ENCODE assay signal across 11 mouse cellular contexts in genomic region chr15:62136932-62137594, GRCm38 (mm10).
DNase-seq lines count a peak whose midpoint lies in the region; ATAC-seq and TF ChIP-seq lines count a peak whose summit lies in the region.
"Had no signal": no experiment of that assay in that cellular context is flagged by ENCODE, and none has a peak within 500 bp of the region (broad histone marks: within the 10 kb centered on the region; RNA-seq: fewer than 3 reads in every experiment).

No protein-coding gene starts in this region.

- H3K4me2 ChIP-seq in hindbrain, embryonic 14.5 days (replicated peaks), result no peak overlapping the region
- H3K4me2 ChIP-seq in forebrain, embryonic 16.5 days (ENCODE audit: low read length), result no peak overlapping the region
- H3K4me2 ChIP-seq in liver, embryonic 13.5 days, result no peak overlapping the region

- TF ChIP-seq EP300 in ES-Bruce4 (IDR thresholded peaks at IDR 0.05; ENCODE audit: insufficient read depth, low read depth, low read length), result peak; percentile 6; the same call in 1 of the 2 replicates

- DNase-seq in hindbrain, embryonic 14.5 days (ENCODE audit: low spot score), result no peak
- DNase-seq in hindbrain, embryonic 10.5 days (ENCODE audit: low spot score), result no peak
- no peak for DNase-seq in liver, embryonic 13.5 days
- no peak for DNase-seq in Muller cell, postnatal 12 days (ENCODE audit: inconsistent ontology term)

- 0 out of 2 replicates have a peak, but pooled peaks have one; percentile 18 for ATAC-seq in hindbrain, embryonic 14.5 days (ENCODE audit: low FRiP score)
- ATAC-seq in forebrain, embryonic 16.5 days, result peak; percentile 50; the same call in 1 of the 2 replicates
- peak; percentile 59 for ATAC-seq in liver, embryonic 13.5 days (ENCODE audit: low read depth)
- no peak for ATAC-seq in erythroid progenitor cell, adult 5-6 weeks (replicated peaks; ENCODE audit: low FRiP score, poor library complexity, severe bottlenecking)
- no peak for ATAC-seq in cerebellum, adult (ENCODE audit: insufficient number of reproducible peaks, low FRiP score, low TSS enrichment)
- ATAC-seq: Patski had no signal

- H3K9me3 ChIP-seq in hindbrain, embryonic 14.5 days (ENCODE audit: control insufficient read depth, low read length), result no peaks in the 10 kb centered on the region
- no peaks in the 10 kb centered on the region for H3K9me3 ChIP-seq in hindbrain, embryonic 10.5 days
- no peaks in the 10 kb centered on the region for H3K9me3 ChIP-seq in ES-Bruce4 (replicated peaks; ENCODE audit: control insufficient read depth, insufficient read depth, low read length, poor library complexity, severe bottlenecking)
- H3K9me3 ChIP-seq in forebrain, embryonic 16.5 days (ENCODE audit: control insufficient read depth, low read length), result no peaks in the 10 kb centered on the region
- no peaks in the 10 kb centered on the region for H3K9me3 ChIP-seq in liver, embryonic 13.5 days (replicated peaks)

- no peak overlapping the region for H3K27ac ChIP-seq in hindbrain, embryonic 14.5 days
- H3K27ac ChIP-seq in hindbrain, embryonic 10.5 days, result no peak overlapping the region
- no peak overlapping the region for H3K27ac ChIP-seq in ES-Bruce4 (ENCODE audit: insufficient read depth, low read length)
- H3K27ac ChIP-seq in forebrain, embryonic 16.5 days (ENCODE audit: low read length), result no peak overlapping the region
- H3K27ac ChIP-seq in liver, embryonic 13.5 days, result peak overlapping the region; percentile 9; the same call in 1 of the 2 replicates
- H3K27ac ChIP-seq: left cerebral cortex, adult 2 months had no signal

- TF ChIP-seq POLR2A in ES-Bruce4 (IDR thresholded peaks at IDR 0.05; ENCODE audit: insufficient read depth, low read length), result no peak

- no peak overlapping the region for H3K4me3 ChIP-seq in hindbrain, embryonic 14.5 days (replicated peaks; ENCODE audit: low read length)
- H3K4me3 ChIP-seq in hindbrain, embryonic 10.5 days, result no peak overlapping the region
- H3K4me3 ChIP-seq in ES-Bruce4 (ENCODE audit: low read depth, low read length), result no peak overlapping the region
- H3K4me3 ChIP-seq in forebrain, embryonic 16.5 days (replicated peaks; ENCODE audit: low read length), result no peak overlapping the region
- H3K4me3 ChIP-seq in liver, embryonic 13.5 days (replicated peaks), result no peak overlapping the region
- H3K4me3 ChIP-seq: erythroblast, embryonic 14.5 days; left cerebral cortex, adult 2 months had no signal

- 67% methylated on average over 14 of the region's 14 CpGs for WGBS in hindbrain, embryonic 14.5 days
- WGBS in hindbrain, embryonic 10.5 days, result 81% methylated on average over 14 of the region's 14 CpGs
- WGBS in forebrain, embryonic 16.5 days, result 48% methylated on average over 14 of the region's 14 CpGs
- WGBS in liver, embryonic 13.5 days (ENCODE audit: insufficient replicate concordance), result 64% methylated on average over 14 of the region's 14 CpGs

- no peak for TF ChIP-seq CTCF in ES-Bruce4 (IDR thresholded peaks at IDR 0.05; ENCODE audit: low read depth, low read length)

- no peaks in the 10 kb centered on the region for H3K36me3 ChIP-seq in hindbrain, embryonic 14.5 days (replicated peaks; ENCODE audit: control insufficient read depth, insufficient read depth)
- no peaks in the 10 kb centered on the region for H3K36me3 ChIP-seq in hindbrain, embryonic 10.5 days
- H3K36me3 ChIP-seq in ES-Bruce4 (ENCODE audit: control insufficient read depth, insufficient read depth, low read length, poor library complexity, severe bottlenecking), result peaks cover 5% of the 10 kb centered on the region
- no peaks in the 10 kb centered on the region for H3K36me3 ChIP-seq in forebrain, embryonic 16.5 days (ENCODE audit: control insufficient read depth, insufficient read depth)
- H3K36me3 ChIP-seq in liver, embryonic 13.5 days, result no peaks in the 10 kb centered on the region

- H3K4me1 ChIP-seq in hindbrain, embryonic 14.5 days (replicated peaks; ENCODE audit: control insufficient read depth, insufficient read depth, low read length), result no peaks in the 10 kb centered on the region
- H3K4me1 ChIP-seq in hindbrain, embryonic 10.5 days (replicated peaks), result 0 out of 2 replicates have a peak, but pooled peaks cover 4% of the 10 kb centered on the region
- H3K4me1 ChIP-seq in ES-Bruce4 (ENCODE audit: control insufficient read depth, insufficient read depth, low read length), result peaks cover 4% of the 10 kb centered on the region
- no peaks in the 10 kb centered on the region for H3K4me1 ChIP-seq in forebrain, embryonic 16.5 days (replicated peaks; ENCODE audit: control insufficient read depth, insufficient read depth, low read length)
- H3K4me1 ChIP-seq in liver, embryonic 13.5 days (replicated peaks), result peaks cover 82% of the 10 kb centered on the region

- no peak overlapping the region for H3K9ac ChIP-seq in hindbrain, embryonic 14.5 days
- no peak overlapping the region for H3K9ac ChIP-seq in ES-Bruce4 (ENCODE audit: low read depth, poor library complexity, severe bottlenecking)
- H3K9ac ChIP-seq in forebrain, embryonic 16.5 days (replicated peaks; ENCODE audit: low read depth, low read length), result no peak overlapping the region
- no peak overlapping the region for H3K9ac ChIP-seq in liver, embryonic 13.5 days

- no peaks in the 10 kb centered on the region for H3K27me3 ChIP-seq in hindbrain, embryonic 14.5 days (ENCODE audit: control insufficient read depth, insufficient read depth, low read length)
- H3K27me3 ChIP-seq in hindbrain, embryonic 10.5 days (ENCODE audit: insufficient read depth, poor library complexity, severe bottlenecking), result no peaks in the 10 kb centered on the region; the same call in 1 of the 2 replicates
- H3K27me3 ChIP-seq in ES-Bruce4 (ENCODE audit: control insufficient read depth, insufficient read depth, low read length, poor library complexity, severe bottlenecking), result no peaks in the 10 kb centered on the region
- no peaks in the 10 kb centered on the region for H3K27me3 ChIP-seq in forebrain, embryonic 16.5 days (replicated peaks; ENCODE audit: control insufficient read depth, insufficient read depth, low read length)
- no peaks in the 10 kb centered on the region for H3K27me3 ChIP-seq in liver, embryonic 13.5 days
- H3K27me3 ChIP-seq: Patski had no signal

Comparison
In these comparisons a context has a peak if more than half of its experiments do, and no peak if none do; other contexts are left out.
1. ATAC-seq: peak in hindbrain, embryonic 14.5 days (single experiment), forebrain, embryonic 16.5 days (single experiment) and liver, embryonic 13.5 days (single experiment); none in erythroid progenitor cell, adult 5-6 weeks (single experiment) and cerebellum, adult (single experiment).